Mouse (Mus musculus) limb, embryonic 12.5 days (tissue): ENCODE measurements at regions not wholly inside any gene's neighbourhood (a gene's known extent, or its start where the extent isn't known, plus 50 kb on each side); places are given as distances from the start of the nearest gene placed in this dataset.
"Not testable (repeated sequence)": the region's sequence is repeated elsewhere in the genome, so short reads cannot be mapped to it uniquely, and the experiment has no call there.

Experiments
- ATAC-seq: fragments of 200-750 bp; cut with Nextera tagmentation; 2 replicates; pipeline ENCODE4 v1.8.0; 2017; ENCODE audit warnings: low read depth, moderate TSS enrichment; ENCODE audit not compliant: insufficient number of reproducible peaks, insufficient read depth, low FRiP score, low TSS enrichment
- H3K27ac ChIP-seq: fragments of 300-500 bp; sonication (generic); 2 replicates; pipeline ENCODE4 v1.5.1; 2016; ENCODE audit warnings: mild to moderate bottlenecking, moderate library complexity
- H3K27me3 ChIP-seq: fragments of 300-500 bp; sonication (generic); 2 replicates; pipeline ENCODE4 v1.6.1; 2016; ENCODE audit warnings: mild to moderate bottlenecking, moderate library complexity
- H3K36me3 ChIP-seq: fragments of 300-500 bp; sonication (generic); 2 replicates; pipeline ENCODE4 v1.6.1; 2016; ENCODE audit warnings: mild to moderate bottlenecking, moderate library complexity
- H3K4me1 ChIP-seq: fragments of 300-500 bp; sonication (generic); replicated peaks from 2 replicates; pipeline ENCODE4 v1.6.1; 2016
- H3K4me2 ChIP-seq: fragments of 300-500 bp; sonication (generic); 2 replicates; pipeline ENCODE4 v1.6.1; 2016; ENCODE audit warnings: mild to moderate bottlenecking, moderate library complexity
- H3K4me3 ChIP-seq: fragments of 300-500 bp; sonication (generic); replicated peaks from 2 replicates; pipeline ENCODE4 v1.5.1; 2016; ENCODE audit warnings: mild to moderate bottlenecking
- H3K9ac ChIP-seq: fragments of 300-500 bp; sonication (generic); replicated peaks from 2 replicates; pipeline ENCODE4 v1.6.1; 2016; ENCODE audit warnings: mild to moderate bottlenecking, moderate library complexity
- H3K9me3 ChIP-seq: fragments of 300-500 bp; sonication (generic); 2 replicates; pipeline ENCODE4 v1.6.1; 2016; ENCODE audit warnings: mild to moderate bottlenecking, moderate library complexity
- whole genome bisulfite sequencing: fragments of 180-500 bp; shearing (Covaris S2); methylation state at CpG from one replicate; pipeline ENCODE4 v1.1.7; 2016; 5-methylcytosine and 5-hydroxymethylcytosine counted together

- Histone ChIP-seq H3K27me3 (no peaks in the 10 kb centered on the region), H3K9me3 (no peaks in the 10 kb centered on the region), H3K9ac (no peak overlapping the region), H3K27ac (no peak overlapping the region; the same call in 1 of the 2 replicates), H3K36me3 (no peaks in the 10 kb centered on the region), H3K4me1 (peaks cover 26% of the 10 kb centered on the region), H3K4me2 (no peak overlapping the region), H3K4me3 (no peak overlapping the region)
- 0 out of 2 replicates have a peak, but pooled peaks have one; percentile 68 for ATAC-seq
- WGBS = 60% methylated on average over 7 of the region's 7 CpGs
These were observed 159.1 kb downstream of the Bcl2l11 start for GRCm38 (mm10) chr2:128284822-128285421.

- H3K9ac ChIP-seq = no peak overlapping the region
- no peaks in the 10 kb centered on the region for H3K27me3 ChIP-seq
- no peak for ATAC-seq
- H3K9me3 ChIP-seq = no peaks in the 10 kb centered on the region
- no peak overlapping the region for H3K4me2 ChIP-seq
- peaks cover 26% of the 10 kb centered on the region for H3K4me1 ChIP-seq
- H3K36me3 ChIP-seq = no peaks in the 10 kb centered on the region
- WGBS = 91% methylated on average over 12 of the region's 12 CpGs
- no peak overlapping the region for H3K4me3 ChIP-seq
- H3K27ac ChIP-seq = no peak overlapping the region
These were observed 159.6 kb downstream of the Bcl2l11 start for GRCm38 (mm10) chr2:128285457-128285856.

- H3K9ac ChIP-seq = no peak overlapping the region
- no peak for ATAC-seq
- 44% methylated on average over 12 of the region's 12 CpGs for WGBS
These were observed 162.3 kb downstream of the Bcl2l11 start for GRCm38 (mm10) chr2:128288138-128288551.

GRCm38 (mm10) chr2:128290609-128291008 is 164.8 kb downstream of the Bcl2l11 start:
- Histone ChIP-seq H3K4me1 (peaks cover 13% of the 10 kb centered on the region), H3K4me3 (no peak overlapping the region)
- 84% methylated on average over 3 of the region's 3 CpGs for WGBS

More at GRCm38 (mm10) chr2:128288138-128288551, 162.3 kb downstream of the Bcl2l11 start:
- no peak overlapping the region for H3K27ac ChIP-seq
- H3K4me1 ChIP-seq = peaks cover 26% of the 10 kb centered on the region
- H3K9me3 ChIP-seq = 0 out of 2 replicates have a peak, but pooled peaks cover 11% of the 10 kb centered on the region
- H3K27me3 ChIP-seq = no peaks in the 10 kb centered on the region
- no peaks in the 10 kb centered on the region for H3K36me3 ChIP-seq
- no peak overlapping the region for H3K4me2 ChIP-seq
- no peak overlapping the region for H3K4me3 ChIP-seq

GRCm38 (mm10) chr2:128294610-128295009 is 168.8 kb downstream of the Bcl2l11 start:
- no peak for ATAC-seq

More at GRCm38 (mm10) chr2:128290609-128291008, 164.8 kb downstream of the Bcl2l11 start:
- Histone ChIP-seq H3K4me2 (no peak overlapping the region), H3K27me3 (no peaks in the 10 kb centered on the region), H3K27ac (no peak overlapping the region), H3K9me3 (0 out of 2 replicates have a peak, but pooled peaks cover 11% of the 10 kb centered on the region), H3K9ac (no peak overlapping the region), H3K36me3 (no peaks in the 10 kb centered on the region)
- ATAC-seq = no peak

GRCm38 (mm10) chr2:128295018-128295424 is 169.2 kb downstream of the Bcl2l11 start:
- H3K4me3 ChIP-seq = no peak overlapping the region
- WGBS = 79% methylated on average over 11 of the region's 11 CpGs
- no peak overlapping the region for H3K27ac ChIP-seq

More at GRCm38 (mm10) chr2:128294610-128295009, 168.8 kb downstream of the Bcl2l11 start:
- Histone ChIP-seq H3K36me3 (no peaks in the 10 kb centered on the region), H3K4me3 (no peak overlapping the region), H3K9me3 (0 out of 2 replicates have a peak, but pooled peaks cover 11% of the 10 kb centered on the region), H3K9ac (no peak overlapping the region), H3K27me3 (no peaks in the 10 kb centered on the region), H3K27ac (no peak overlapping the region), H3K4me2 (no peak overlapping the region), H3K4me1 (peaks cover 13% of the 10 kb centered on the region)
- WGBS = 87% methylated on average over 3 of the region's 3 CpGs

GRCm38 (mm10) chr2:128295726-128296234 is 169.9 kb downstream of the Bcl2l11 start:
- Histone ChIP-seq H3K4me2 (no peak overlapping the region), H3K27ac (no peak overlapping the region), H3K27me3 (no peaks in the 10 kb centered on the region), H3K4me3 (no peak overlapping the region), H3K4me1 (peaks cover 13% of the 10 kb centered on the region), H3K9ac (no peak overlapping the region), H3K9me3 (0 out of 2 replicates have a peak, but pooled peaks cover 11% of the 10 kb centered on the region), H3K36me3 (no peaks in the 10 kb centered on the region)
- 72% methylated on average over 3 of the region's 3 CpGs for WGBS
- no peak for ATAC-seq

More at GRCm38 (mm10) chr2:128295018-128295424, 169.2 kb downstream of the Bcl2l11 start:
- ATAC-seq = no peak
- H3K36me3 ChIP-seq = no peaks in the 10 kb centered on the region
- H3K9me3 ChIP-seq = 0 out of 2 replicates have a peak, but pooled peaks cover 11% of the 10 kb centered on the region
- no peak overlapping the region for H3K4me2 ChIP-seq
- no peaks in the 10 kb centered on the region for H3K27me3 ChIP-seq
- H3K4me1 ChIP-seq = peaks cover 13% of the 10 kb centered on the region
- no peak overlapping the region for H3K9ac ChIP-seq

GRCm38 (mm10) chr2:128296423-128296822 is 170.6 kb downstream of the Bcl2l11 start:
- not testable (repeated sequence) for H3K27me3 ChIP-seq, H3K36me3 ChIP-seq, ATAC-seq, H3K4me2 ChIP-seq, H3K9me3 ChIP-seq, H3K27ac ChIP-seq, H3K9ac ChIP-seq, H3K4me3 ChIP-seq
- H3K4me1 ChIP-seq = peaks cover 14% of the 10 kb centered on the region
- WGBS = 65% methylated on average over 5 of the region's 5 CpGs

GRCm38 (mm10) chr2:128296897-128297296 is 171.1 kb downstream of the Bcl2l11 start:
- Histone ChIP-seq H3K9ac (no peak overlapping the region), H3K27ac (no peak overlapping the region), H3K4me3 (no peak overlapping the region), H3K9me3 (0 out of 2 replicates have a peak, but pooled peaks cover 3% of the 10 kb centered on the region), H3K4me1 (peaks cover 19% of the 10 kb centered on the region), H3K27me3 (no peaks in the 10 kb centered on the region), H3K4me2 (no peak overlapping the region), H3K36me3 (no peaks in the 10 kb centered on the region)
- 37% methylated on average over 5 of the region's 5 CpGs for WGBS
- ATAC-seq = no peak

GRCm38 (mm10) chr2:128297821-128298220 is 172.0 kb downstream of the Bcl2l11 start:
- H3K4me1 ChIP-seq = peaks cover 26% of the 10 kb centered on the region
- ATAC-seq = no peak
- H3K27ac ChIP-seq = peak overlapping the region; percentile 9; the same call in 1 of the 2 replicates
- no peaks in the 10 kb centered on the region for H3K9me3 ChIP-seq
- H3K4me2 ChIP-seq = no peak overlapping the region
- H3K4me3 ChIP-seq = no peak overlapping the region
- no peak overlapping the region for H3K9ac ChIP-seq
- WGBS = 45% methylated on average over 5 of the region's 5 CpGs
- H3K27me3 ChIP-seq = no peaks in the 10 kb centered on the region
- no peaks in the 10 kb centered on the region for H3K36me3 ChIP-seq

- no peak for ATAC-seq
- Histone ChIP-seq H3K9ac (no peak overlapping the region), H3K36me3 (no peaks in the 10 kb centered on the region), H3K4me1 (peaks cover 26% of the 10 kb centered on the region), H3K4me3 (no peak overlapping the region), H3K27ac (no peak overlapping the region), H3K4me2 (no peak overlapping the region), H3K9me3 (no peaks in the 10 kb centered on the region), H3K27me3 (no peaks in the 10 kb centered on the region)
- WGBS = 89% methylated on average over 8 of the region's 8 CpGs
These were observed 173.2 kb downstream of the Bcl2l11 start for GRCm38 (mm10) chr2:128298996-128299395.
